ENCODE assay signal across 32 mouse cellular contexts in the genomic region with DNA sequence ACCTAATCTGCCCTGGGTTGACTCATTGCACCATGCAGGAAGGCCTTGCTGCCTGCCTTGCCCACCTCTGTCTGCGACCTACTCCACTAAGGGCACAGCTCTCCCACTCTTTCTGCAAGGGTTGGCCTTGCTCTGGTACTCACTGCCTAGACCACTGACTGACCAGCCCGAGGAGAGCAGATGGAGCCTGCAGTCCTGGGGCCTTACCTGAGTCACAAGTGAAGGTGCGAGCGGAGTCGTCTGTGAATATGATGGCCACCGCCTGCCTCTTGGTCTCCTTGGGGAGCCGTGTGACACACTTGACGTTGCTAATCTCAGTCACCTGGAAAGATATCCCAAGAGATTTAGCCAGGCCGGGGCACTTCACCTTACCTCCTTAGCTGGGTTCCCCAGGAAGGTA.
"Had no signal": no experiment of that assay in that cellular context is flagged by ENCODE, and none has a peak within 500 bp of the region (broad histone marks: within the 10 kb centered on the region; RNA-seq: fewer than 3 reads in every experiment).

No protein-coding gene starts in this region.

- H3K4me2 ChIP-seq: heart, embryonic 11.5 days; heart, embryonic 12.5 days; heart, embryonic 13.5 days; heart, embryonic 15.5 days; hindbrain, embryonic 13.5 days; hindbrain, embryonic 14.5 days; hindbrain, embryonic 15.5 days; intestine, embryonic 15.5 days; kidney, embryonic 15.5 days had no signal

- DNase-seq: heart, postnatal 14 days; heart, postnatal 36 days; heart, postnatal 4 days; kidney, adult 11 months; kidney, adult 18-20 months; kidney, adult 2 months; kidney, adult 8-10 months; kidney, adult 9 months; kidney, postnatal 10 days; kidney, postnatal 14 days; kidney, postnatal 36 days; kidney, postnatal 4 days; layer of hippocampus, adult 9-11 months; layer of hippocampus, postnatal 36 days had no signal

- H3K27ac ChIP-seq: heart, embryonic 13.5 days; heart, embryonic 15.5 days; hindbrain, embryonic 13.5 days; hindbrain, embryonic 14.5 days; hindbrain, embryonic 15.5 days; hindbrain, postnatal 0 days; intestine, embryonic 15.5 days; kidney, embryonic 15.5 days; kidney, postnatal 0 days; layer of hippocampus, adult 2 months; left cerebral cortex, adult 2 months had no signal

- H3K9ac ChIP-seq: heart, embryonic 12.5 days; heart, embryonic 13.5 days; heart, embryonic 15.5 days; hindbrain, embryonic 13.5 days; hindbrain, embryonic 14.5 days; hindbrain, embryonic 15.5 days; intestine, embryonic 15.5 days; kidney, embryonic 15.5 days had no signal

- H3K9me3 ChIP-seq: heart, embryonic 10.5 days; heart, embryonic 12.5 days; heart, embryonic 13.5 days; heart, embryonic 15.5 days; hindbrain, embryonic 13.5 days; hindbrain, embryonic 15.5 days; intestine, embryonic 15.5 days; kidney, embryonic 15.5 days had no signal

- H3K27me3 ChIP-seq: heart, embryonic 12.5 days; heart, embryonic 13.5 days; heart, embryonic 15.5 days; hindbrain, embryonic 13.5 days; hindbrain, embryonic 15.5 days; intestine, embryonic 15.5 days; kidney, embryonic 15.5 days had no signal

- H3K4me3 ChIP-seq: heart, embryonic 10.5 days; heart, embryonic 12.5 days; heart, embryonic 13.5 days; heart, embryonic 15.5 days; hindbrain, embryonic 13.5 days; hindbrain, embryonic 15.5 days; intestine, embryonic 15.5 days; kidney, embryonic 15.5 days; layer of hippocampus, adult 2 months; left cerebral cortex, adult 2 months had no signal

- ATAC-seq: hindbrain, embryonic 16.5 days; hindbrain, postnatal 0 days; inflammation-experienced regulatory T-cells, adult 6 months; intestine, embryonic 15.5 days; intestine, embryonic 16.5 days; intestine, postnatal 0 days had no signal
